Mouse (Mus musculus) heart, embryonic 11.5 days (tissue): Measurements from ENCODE around the gene Trip13. TPM values are rescaled to one million over a fixed set of nuclear protein-coding genes. Genes with fewer than 3 reads are reported as not detected.

Experiments
- ATAC-seq: fragments of 200-750 bp; cut with Nextera tagmentation; replicated peaks from 2 replicates; pipeline ENCODE4 v1.8.0; 2017; ENCODE audit warnings: moderate library complexity; ENCODE audit not compliant: insufficient number of reproducible peaks, low FRiP score, low TSS enrichment
- H3K27ac ChIP-seq: fragments of 300-500 bp; sonication (generic); 2 replicates; pipeline ENCODE4 v1.5.1; 2014; ENCODE audit warnings: mild to moderate bottlenecking, low read depth, low read length
- H3K27me3 ChIP-seq: fragments of 300-500 bp; sonication (generic); 2 replicates; pipeline ENCODE4 v1.6.1; 2014; ENCODE audit warnings: mild to moderate bottlenecking, low read length, mixed read lengths; ENCODE audit not compliant: control insufficient read depth, insufficient read depth
- H3K36me3 ChIP-seq: fragments of 300-500 bp; sonication (generic); 2 replicates; pipeline ENCODE4 v1.6.1; 2014; ENCODE audit warnings: mild to moderate bottlenecking, low read length, moderate library complexity, mixed read lengths; ENCODE audit not compliant: control insufficient read depth, insufficient read depth
- H3K4me1 ChIP-seq: fragments of 300-500 bp; sonication (generic); 2 replicates; pipeline ENCODE4 v1.6.1; 2014; ENCODE audit warnings: low read length; ENCODE audit not compliant: control insufficient read depth, insufficient read depth
- H3K4me2 ChIP-seq: fragments of 300-500 bp; sonication (generic); 2 replicates; pipeline ENCODE4 v1.6.1; 2014; ENCODE audit warnings: mild to moderate bottlenecking, moderate library complexity
- H3K4me3 ChIP-seq: fragments of 300-500 bp; sonication (generic); 2 replicates; pipeline ENCODE4 v1.5.1; 2014; ENCODE audit warnings: low read depth, low read length
- H3K9ac ChIP-seq: fragments of 300-500 bp; sonication (generic); 2 replicates; pipeline ENCODE4 v1.6.1; 2014; ENCODE audit warnings: mild to moderate bottlenecking, low read depth, low read length, moderate library complexity
- H3K9me3 ChIP-seq: fragments of 300-500 bp; sonication (generic); replicated peaks from 2 replicates; pipeline ENCODE4 v1.6.1; 2016; ENCODE audit warnings: low read length; ENCODE audit not compliant: control insufficient read depth
- WGBS: fragments of 180-500 bp; shearing (Covaris S2); extraction: QIAGEN DNeasy Blood & Tissue Kit; methylation state at CpG from one replicate; pipeline ENCODE4 v1.1.7; 2014; ENCODE audit not compliant: insufficient replicate concordance; 5-methylcytosine and 5-hydroxymethylcytosine counted together
- polyA plus RNA-seq: library from polyadenylated mRNA; unstranded; fragments of >200 nt; fragmentation: Nextera tagmentation; extraction: Ambion mirVana; gene quantifications from 2 replicates; pipeline ENCODE4 v1.2.1, GENCODE M21; 2014

Trip13 gene
- polyA plus RNA-seq, result 36.5 and 37.5 TPM in 2 replicates

DNA sequence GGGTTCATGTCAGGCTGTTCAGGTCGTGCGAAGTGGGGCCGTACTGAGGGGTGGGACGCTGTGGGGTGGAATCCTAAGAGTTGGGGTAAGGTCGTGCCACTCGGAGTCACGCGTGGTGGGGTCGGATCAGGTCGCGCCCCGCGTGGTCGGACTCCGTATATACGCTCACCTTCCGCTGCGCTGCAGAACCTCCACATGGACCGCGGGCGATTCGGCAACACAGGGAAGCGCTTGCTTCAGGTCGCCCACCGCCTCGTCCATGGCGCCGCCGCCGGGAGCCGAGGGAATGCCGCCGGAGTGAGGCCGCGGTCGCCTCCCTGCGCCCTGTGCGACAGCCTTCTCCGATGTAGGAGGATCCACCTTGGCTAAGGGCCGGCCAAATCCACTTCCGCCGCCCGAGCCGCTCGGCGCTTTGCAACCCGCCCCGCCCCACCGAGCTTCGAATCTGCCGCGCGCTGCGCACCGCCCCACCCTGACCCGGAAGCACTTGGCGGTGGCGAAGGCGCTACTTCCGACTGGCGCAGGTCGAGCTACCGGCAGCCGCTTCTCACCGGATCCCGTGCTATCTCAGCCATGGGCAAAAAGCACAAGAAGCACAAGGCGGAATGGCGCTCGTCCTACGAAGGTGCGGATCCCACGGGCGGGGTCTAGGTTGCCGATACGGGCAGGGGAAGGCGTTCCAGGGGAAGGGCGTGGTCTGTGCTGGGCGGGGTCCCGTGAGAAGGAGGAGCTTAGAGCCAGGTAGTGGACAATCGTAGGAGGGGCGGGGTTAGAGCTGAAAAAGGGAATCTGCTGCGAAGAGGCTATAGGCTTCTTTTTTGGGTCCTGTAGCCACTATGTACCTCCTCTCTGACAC is at the start of gene Trip13, which contains the start of gene Brd9:
Gene Trip13 (minus strand): TSS at position 464 of the 856 bp plus-strand sequence.
Gene Brd9 (plus strand): TSS at position 491 of the 856 bp plus-strand sequence.
- Histone ChIP-seq H3K4me3 (peak within 1 kb of the TSS; percentile 74), H3K27me3 (no peaks in the 10 kb centered on the region), H3K9ac (peak within 1 kb of the TSS; percentile 85), H3K36me3 (peaks cover 8% of the 10 kb centered on the region), H3K27ac (peak within 1 kb of the TSS; percentile 90), H3K4me2 (peak within 1 kb of the TSS; percentile 70), H3K4me1 (peaks cover 8% of the 10 kb centered on the region), H3K9me3 (no peaks in the 10 kb centered on the region)
- peak; percentile 96 for ATAC-seq
- under 1% methylated on average over 79 of the region's 82 CpGs for WGBS

DNA sequence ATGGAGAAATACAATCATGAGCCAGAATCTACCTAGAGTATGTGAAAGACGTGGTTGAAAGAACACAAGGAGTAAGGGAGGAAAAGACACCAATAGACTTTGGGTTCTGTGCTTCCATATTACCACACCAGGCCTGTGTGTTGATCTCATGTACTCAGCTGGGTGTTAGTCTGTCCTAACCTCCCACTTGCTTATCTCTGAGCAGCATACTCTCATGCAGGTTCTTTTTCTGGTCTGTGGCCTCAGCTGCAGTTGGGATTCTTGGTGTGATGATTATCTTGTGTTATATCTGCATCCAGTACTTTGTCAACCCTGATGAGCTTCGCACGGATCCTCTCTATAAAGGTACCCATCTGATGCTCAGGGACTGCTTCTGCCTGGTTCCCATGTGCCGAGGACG is 39.4 kb upstream of the Trip13 start:
- H3K9me3 ChIP-seq, result no peaks in the 10 kb centered on the region
- H3K27ac ChIP-seq, result no peak overlapping the region
- no peak overlapping the region for H3K4me3 ChIP-seq
- H3K9ac ChIP-seq, result no peak overlapping the region
- 83% methylated on average over 5 of the region's 5 CpGs for WGBS
- no peak for ATAC-seq
- no peaks in the 10 kb centered on the region for H3K36me3 ChIP-seq
- no peaks in the 10 kb centered on the region for H3K27me3 ChIP-seq
- H3K4me1 ChIP-seq, result no peaks in the 10 kb centered on the region
- H3K4me2 ChIP-seq, result no peak overlapping the region

DNA sequence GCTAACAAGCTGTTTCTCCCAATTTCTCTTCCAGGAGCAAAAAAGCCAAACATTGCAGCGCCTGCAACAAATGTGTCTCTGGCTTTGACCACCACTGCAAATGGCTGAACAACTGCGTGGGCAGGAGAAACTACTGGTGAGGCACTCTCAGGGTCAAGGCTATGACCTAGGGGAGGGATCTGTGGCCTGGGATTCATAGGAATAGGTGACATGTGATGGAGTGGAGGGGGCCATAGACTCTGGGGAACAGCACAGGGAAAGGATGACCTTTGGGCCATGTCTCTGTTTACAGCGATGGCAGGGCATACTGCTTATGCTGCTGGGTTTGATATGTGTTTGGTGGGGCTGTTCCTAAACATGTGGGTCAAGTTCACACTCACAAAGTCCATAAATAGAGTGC is 36.9 kb upstream of the Trip13 start:
- Histone ChIP-seq H3K27me3 (no peaks in the 10 kb centered on the region), H3K27ac (no peak overlapping the region), H3K36me3 (no peaks in the 10 kb centered on the region), H3K4me2 (no peak overlapping the region), H3K4me3 (no peak overlapping the region), H3K4me1 (peaks cover 8% of the 10 kb centered on the region; the same call in 1 of the 2 replicates), H3K9me3 (no peaks in the 10 kb centered on the region), H3K9ac (no peak overlapping the region)
- WGBS, result 75% methylated on average over 3 of the region's 3 CpGs
- no peak for ATAC-seq

DNA sequence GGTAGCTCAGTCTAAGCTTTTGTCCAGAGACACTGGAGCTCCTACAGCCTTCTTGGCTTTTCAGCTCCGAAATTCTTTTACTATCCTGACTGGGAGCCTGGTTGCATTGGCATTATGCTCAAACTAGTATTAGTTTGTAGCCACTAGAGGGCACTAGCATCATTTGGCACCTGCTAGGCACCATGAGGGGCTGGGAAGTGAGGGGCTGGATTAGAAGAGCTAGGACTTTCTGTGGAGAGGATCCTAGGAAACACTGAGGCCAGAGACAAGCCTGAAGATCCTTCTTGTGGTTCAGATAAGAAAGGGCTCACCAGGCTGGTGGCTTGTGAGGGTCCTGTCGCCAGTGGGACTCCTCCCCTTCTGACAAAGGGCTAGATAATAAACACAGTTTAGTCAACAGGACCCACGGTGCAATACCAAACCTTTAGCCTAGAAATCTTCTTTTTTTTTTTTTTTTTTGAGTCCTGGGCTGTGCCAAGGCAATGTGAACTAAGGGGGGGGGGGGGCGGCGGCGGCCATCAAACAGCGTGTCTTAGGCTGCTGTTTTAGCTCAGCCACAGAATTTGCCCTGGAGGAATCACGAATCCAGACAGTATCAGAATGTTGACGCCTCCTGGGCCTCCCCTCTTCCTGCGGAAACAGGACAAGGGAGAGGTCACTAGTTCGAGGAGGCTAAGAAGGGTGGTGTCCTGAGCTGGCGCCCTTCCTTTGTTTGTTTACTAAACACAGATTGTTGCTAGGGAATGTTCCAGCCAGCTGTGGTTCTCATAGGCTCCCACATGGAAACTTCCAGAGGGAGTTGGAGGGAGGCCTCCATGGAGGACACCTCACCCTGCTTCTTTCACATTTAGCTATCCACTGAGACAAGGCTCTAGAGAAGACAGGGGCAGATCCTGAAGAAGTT is 33.2 kb upstream of the Trip13 start:
- 14% methylated on average over 12 of the region's 12 CpGs for WGBS
- Histone ChIP-seq H3K9ac (no peak overlapping the region), H3K27me3 (no peaks in the 10 kb centered on the region), H3K36me3 (no peaks in the 10 kb centered on the region), H3K4me1 (peaks cover 8% of the 10 kb centered on the region; the same call in 1 of the 2 replicates), H3K4me3 (no peak overlapping the region), H3K4me2 (peak overlapping the region; percentile 39), H3K9me3 (no peaks in the 10 kb centered on the region), H3K27ac (peak overlapping the region; percentile 57)
- ATAC-seq, result peak; percentile 78

DNA sequence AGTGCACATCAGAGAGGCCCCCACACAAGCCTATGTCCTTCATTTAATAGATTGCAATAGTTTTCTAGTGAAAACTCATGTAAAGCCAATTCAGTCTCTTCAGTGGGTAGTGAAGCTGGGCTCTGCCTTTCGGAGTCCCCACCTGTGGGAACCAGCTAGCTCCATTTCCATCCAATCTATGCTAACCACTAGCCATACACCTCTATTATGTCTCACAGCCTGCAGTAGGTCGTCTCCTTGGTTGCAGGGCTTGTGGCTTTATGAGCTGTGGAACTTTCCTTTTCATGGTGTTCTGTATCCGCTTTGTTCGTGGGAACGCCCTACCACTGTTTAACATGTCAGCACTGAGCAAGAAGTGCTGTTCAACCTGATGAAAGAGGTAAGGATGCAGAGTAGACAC is 26.0 kb upstream of the Trip13 start, which contains the start of gene Zdhhc11:
Gene Zdhhc11 (plus strand): TSS at position 301 of the 400 bp plus-strand sequence.
- H3K36me3 ChIP-seq, result 0 out of 2 replicates have a peak, but pooled peaks cover 10% of the 10 kb centered on the region
- H3K9ac ChIP-seq, result no peak within 1 kb of the TSS
- H3K4me1 ChIP-seq, result no peaks in the 10 kb centered on the region
- WGBS, result 84% methylated on average over 5 of the region's 5 CpGs
- H3K4me2 ChIP-seq, result no peak within 1 kb of the TSS
- no peaks in the 10 kb centered on the region for H3K9me3 ChIP-seq
- ATAC-seq, result no peak
- H3K27me3 ChIP-seq, result no peaks in the 10 kb centered on the region
- H3K27ac ChIP-seq, result no peak within 1 kb of the TSS
- no peak within 1 kb of the TSS for H3K4me3 ChIP-seq

DNA sequence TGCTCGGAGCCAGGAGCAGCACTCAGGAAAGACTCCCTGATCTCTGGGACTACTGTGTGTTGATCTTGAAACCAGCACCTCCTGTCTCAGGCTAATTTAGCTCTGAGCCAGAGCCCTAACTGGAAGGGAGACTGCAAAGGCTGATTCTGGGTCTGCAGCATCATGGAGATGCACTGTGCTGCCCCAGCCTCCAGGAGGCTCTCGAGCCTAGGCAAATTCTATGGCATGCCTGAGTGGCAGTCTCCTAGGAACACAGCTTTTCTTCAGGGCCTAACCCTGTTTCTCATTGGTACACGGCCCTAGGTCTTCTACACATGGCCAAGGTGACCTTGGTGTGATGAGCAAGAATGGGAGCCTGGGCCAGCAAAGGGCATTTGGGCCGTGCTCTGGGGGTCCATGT is 23.6 kb upstream of the Trip13 start:
- H3K4me3 ChIP-seq, result no peak overlapping the region
- no peak overlapping the region for H3K27ac ChIP-seq
- H3K36me3 ChIP-seq, result peaks cover 25% of the 10 kb centered on the region
- no peaks in the 10 kb centered on the region for H3K9me3 ChIP-seq
- H3K4me1 ChIP-seq, result no peaks in the 10 kb centered on the region
- ATAC-seq, result no peak
- no peak overlapping the region for H3K4me2 ChIP-seq
- 77% methylated on average over 4 of the region's 4 CpGs for WGBS
- H3K9ac ChIP-seq, result no peak overlapping the region
- no peaks in the 10 kb centered on the region for H3K27me3 ChIP-seq

DNA sequence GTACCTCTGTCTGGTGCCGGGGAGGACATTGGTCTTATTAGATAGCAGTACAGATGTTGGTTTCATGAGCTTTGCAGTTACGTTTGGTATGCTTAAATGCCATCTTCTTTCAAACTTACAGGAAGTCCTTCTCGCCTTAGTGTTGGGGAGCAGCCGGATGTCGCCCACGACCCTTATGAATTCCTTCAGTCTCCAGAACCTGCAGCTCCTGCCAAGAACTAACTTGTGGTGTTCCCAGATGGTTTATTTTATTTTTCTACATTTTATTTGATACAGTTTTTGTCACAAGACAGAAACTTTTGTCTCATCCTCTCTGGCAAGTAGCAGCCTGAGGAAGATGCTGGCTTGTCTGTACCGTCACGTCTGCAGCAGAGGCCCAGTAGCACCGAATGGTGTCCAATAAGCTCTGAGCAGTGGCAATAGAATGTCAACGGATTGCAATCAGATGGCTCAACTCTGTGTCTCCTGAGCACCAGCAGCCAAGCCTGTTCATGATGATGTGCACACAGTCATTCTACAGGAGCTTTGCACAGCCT is 22.6 kb upstream of the Trip13 start:
- H3K9me3 ChIP-seq, result no peaks in the 10 kb centered on the region
- no peak overlapping the region for H3K4me2 ChIP-seq
- H3K4me3 ChIP-seq, result no peak overlapping the region
- no peak overlapping the region for H3K27ac ChIP-seq
- H3K4me1 ChIP-seq, result no peaks in the 10 kb centered on the region
- WGBS, result 88% methylated on average over 10 of the region's 10 CpGs
- no peak for ATAC-seq
- no peak overlapping the region for H3K9ac ChIP-seq
- no peaks in the 10 kb centered on the region for H3K27me3 ChIP-seq
- H3K36me3 ChIP-seq, result peaks cover 29% of the 10 kb centered on the region

DNA sequence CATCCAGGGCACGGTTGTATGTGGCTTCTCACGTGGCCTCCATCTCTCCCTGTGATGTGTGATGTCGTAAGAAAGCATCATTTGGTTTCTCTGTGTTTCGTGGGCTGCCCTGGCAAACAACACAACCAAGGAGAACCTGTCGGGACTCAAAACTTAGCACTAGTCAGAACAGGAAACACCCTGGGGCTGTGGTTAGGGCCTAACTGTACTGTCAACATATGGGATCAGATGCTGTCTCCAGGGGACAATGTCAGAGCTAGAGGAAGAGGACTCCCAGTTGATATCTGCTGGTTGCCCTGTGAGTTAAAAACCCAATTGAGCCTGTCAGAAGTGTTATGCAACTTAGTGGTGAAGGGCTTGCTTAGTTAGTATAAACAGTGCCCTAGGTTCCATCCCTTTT is 17.9 kb upstream of the Trip13 start:
- H3K4me1 ChIP-seq, result no peaks in the 10 kb centered on the region
- WGBS, result 86% methylated on average over 5 of the region's 5 CpGs
- H3K4me3 ChIP-seq, result no peak overlapping the region
- no peaks in the 10 kb centered on the region for H3K27me3 ChIP-seq
- H3K4me2 ChIP-seq, result no peak overlapping the region
- no peak overlapping the region for H3K27ac ChIP-seq
- H3K9ac ChIP-seq, result no peak overlapping the region
- peaks cover 37% of the 10 kb centered on the region for H3K36me3 ChIP-seq
- no peaks in the 10 kb centered on the region for H3K9me3 ChIP-seq
- no peak for ATAC-seq
